Mouse (Mus musculus) kidney, adult 2 months (tissue): ENCODE results near the gene Klhl3. TPM values are rescaled to one million over a fixed set of nuclear protein-coding genes. Genes with fewer than 3 reads are reported as not detected.

Experiments used
- DNase-seq: peaks from one replicate; pipeline ENCODE4 v3.0.0; 2021
- H3K27ac ChIP-seq: fragments of 200-500 bp; 2 replicates; pipeline ENCODE4 v1.5.1; 2012; ENCODE audit warnings: low read depth, low read length, control low read depth, inconsistent platforms; ENCODE audit not compliant: insufficient read depth
- H3K27me3 ChIP-seq: fragments of 200-500 bp; replicated peaks from 2 replicates; pipeline ENCODE4 v1.6.1; 2012; ENCODE audit warnings: mild to moderate bottlenecking, moderate library complexity, low read length, inconsistent platforms; ENCODE audit not compliant: control insufficient read depth, insufficient read depth
- H3K36me3 ChIP-seq: fragments of 200-500 bp; 2 replicates; pipeline ENCODE4 v1.6.1; 2012; ENCODE audit warnings: mild to moderate bottlenecking, moderate library complexity, low read length, inconsistent platforms; ENCODE audit not compliant: control insufficient read depth, insufficient read depth
- H3K4me1 ChIP-seq: fragments of 200-500 bp; 2 replicates; pipeline ENCODE4 v1.6.1; 2011; ENCODE audit warnings: low read length; ENCODE audit not compliant: control insufficient read depth, insufficient read depth
- H3K4me3 ChIP-seq: fragments of 200-500 bp; 2 replicates; pipeline ENCODE4 v1.5.1; 2011; ENCODE audit warnings: mild to moderate bottlenecking, low read depth, low read length, control low read depth; ENCODE audit not compliant: insufficient read depth
- CTCF ChIP-seq: fragments of 200-500 bp; conservative IDR thresholded peaks from 2 replicates; pipeline ENCODE4 v1.5.1; 2011; ENCODE audit warnings: low read depth, mild to moderate bottlenecking, control low read depth, low read length, moderate library complexity, mixed read lengths; ENCODE audit not compliant: insufficient read depth, insufficient read length
- POLR2A ChIP-seq: fragments of 200-500 bp; IDR thresholded peaks from one replicate; pipeline ENCODE4 v1.6.1; 2011; ENCODE audit warnings: low read depth, low read length, control low read depth
- WGBS: fragments of 180-500 bp; shearing (Covaris S2); methylation state at CpG from one replicate; pipeline ENCODE4 v1.1.7; 2018; 5-methylcytosine and 5-hydroxymethylcytosine counted together
- polyA plus RNA-seq: library from polyadenylated mRNA; depleted of rRNA; stranded (reverse); fragments of >200 nt; gene quantifications from 2 replicates; pipeline ENCODE4 v1.2.3, GENCODE M21; 2012

The Klhl3 gene
- polyA plus RNA-seq, 1 experiment = 26.3 TPM

GRCm38 (mm10) chr13:58074881-58075280 is 38.5 kb downstream of the Klhl3 start:
- Histone ChIP-seq H3K4me3 (no peak overlapping the region), H3K27ac (no peak overlapping the region), H3K36me3 (no peaks in the 10 kb centered on the region), H3K27me3 (no peaks in the 10 kb centered on the region), H3K4me1 (peaks cover 9% of the 10 kb centered on the region)
- no peak for TF ChIP-seq CTCF
- no peak for TF ChIP-seq POLR2A
- WGBS = 89% methylated on average over 9 of the region's 9 CpGs
- no peak for DNase-seq

- no peak overlapping the region for H3K4me3 ChIP-seq
- H3K27me3 ChIP-seq = no peaks in the 10 kb centered on the region
- no peak overlapping the region for H3K27ac ChIP-seq
- no peak for DNase-seq
- TF ChIP-seq CTCF (no peak), POLR2A (no peak)
- WGBS = 91% methylated on average over 6 of the region's 6 CpGs
- H3K36me3 ChIP-seq = no peaks in the 10 kb centered on the region
- peaks cover 9% of the 10 kb centered on the region for H3K4me1 ChIP-seq
Observed at GRCm38 (mm10) chr13:58074466-58074865, 38.9 kb downstream of the Klhl3 start.

DNA sequence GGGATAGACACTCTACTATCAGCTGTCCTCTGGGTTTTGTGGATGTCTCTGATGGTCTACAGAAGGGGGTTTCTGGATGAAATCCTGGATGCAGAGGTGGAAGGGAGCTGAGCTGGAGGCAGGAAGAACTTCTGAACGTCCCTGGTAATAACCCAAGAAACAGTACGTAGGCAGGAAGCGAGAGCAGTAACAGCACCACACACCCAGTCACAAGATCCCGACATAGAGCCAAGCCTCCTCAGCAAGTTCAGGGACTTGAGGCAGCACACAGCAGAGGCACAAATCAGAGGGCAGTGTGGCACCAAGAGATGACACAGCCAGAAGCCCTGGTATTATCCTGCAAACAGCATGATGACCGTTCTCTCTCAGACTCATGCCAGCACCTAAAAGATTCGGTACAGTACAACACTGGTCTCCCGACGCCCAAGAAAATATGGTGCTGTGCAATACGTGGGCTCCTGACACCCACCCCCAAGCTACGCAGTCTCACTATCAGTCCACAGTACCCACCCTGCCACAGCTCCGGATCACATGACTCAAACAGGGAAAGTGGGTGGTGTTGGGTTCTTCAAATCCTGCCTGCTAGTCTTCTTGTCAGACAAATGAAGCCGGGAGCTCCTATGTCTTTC is 40.0 kb downstream of the Klhl3 start:
- WGBS = 76% methylated on average over 12 of the region's 12 CpGs
- Histone ChIP-seq H3K27ac (no peak overlapping the region), H3K27me3 (no peaks in the 10 kb centered on the region), H3K36me3 (no peaks in the 10 kb centered on the region), H3K4me1 (peaks cover 16% of the 10 kb centered on the region), H3K4me3 (no peak overlapping the region)
- DNase-seq = no peak
- TF ChIP-seq CTCF (no peak), POLR2A (no peak)

- TF ChIP-seq CTCF (no peak), POLR2A (no peak)
- no peak for DNase-seq
- WGBS = 89% methylated on average over 21 of the region's 21 CpGs
- Histone ChIP-seq H3K36me3 (no peaks in the 10 kb centered on the region), H3K27me3 (no peaks in the 10 kb centered on the region), H3K4me1 (peaks cover 25% of the 10 kb centered on the region), H3K27ac (peak overlapping the region; percentile 73), H3K4me3 (no peak overlapping the region)
Observed at GRCm38 (mm10) chr13:58071209-58071608, 42.2 kb downstream of the Klhl3 start.

DNA sequence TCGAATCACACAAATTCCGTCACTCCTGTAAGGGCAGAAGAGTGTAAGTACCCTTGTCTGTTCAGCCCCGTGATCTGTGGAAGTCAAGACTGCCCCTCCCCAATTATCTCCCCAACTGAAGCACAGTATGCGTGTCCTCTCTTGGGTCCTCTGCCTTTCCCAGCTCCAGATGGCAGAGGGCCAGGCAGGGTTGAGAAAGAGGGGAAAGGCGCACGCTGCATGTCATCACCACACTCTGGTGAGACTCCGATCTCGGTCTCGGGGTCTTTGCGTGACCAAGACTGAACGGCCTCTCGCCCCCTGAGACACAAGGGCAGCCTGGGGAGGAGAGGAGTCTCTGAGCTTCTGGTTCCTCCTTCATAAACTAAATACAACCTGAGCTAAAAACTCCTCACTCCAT is 42.9 kb downstream of the Klhl3 start:
- Histone ChIP-seq H3K4me3 (no peak overlapping the region), H3K36me3 (no peaks in the 10 kb centered on the region), H3K27me3 (no peaks in the 10 kb centered on the region), H3K27ac (no peak overlapping the region), H3K4me1 (peaks cover 29% of the 10 kb centered on the region)
- TF ChIP-seq POLR2A (no peak), CTCF (no peak)
- no peak for DNase-seq
- 93% methylated on average over 12 of the region's 12 CpGs for WGBS

DNA sequence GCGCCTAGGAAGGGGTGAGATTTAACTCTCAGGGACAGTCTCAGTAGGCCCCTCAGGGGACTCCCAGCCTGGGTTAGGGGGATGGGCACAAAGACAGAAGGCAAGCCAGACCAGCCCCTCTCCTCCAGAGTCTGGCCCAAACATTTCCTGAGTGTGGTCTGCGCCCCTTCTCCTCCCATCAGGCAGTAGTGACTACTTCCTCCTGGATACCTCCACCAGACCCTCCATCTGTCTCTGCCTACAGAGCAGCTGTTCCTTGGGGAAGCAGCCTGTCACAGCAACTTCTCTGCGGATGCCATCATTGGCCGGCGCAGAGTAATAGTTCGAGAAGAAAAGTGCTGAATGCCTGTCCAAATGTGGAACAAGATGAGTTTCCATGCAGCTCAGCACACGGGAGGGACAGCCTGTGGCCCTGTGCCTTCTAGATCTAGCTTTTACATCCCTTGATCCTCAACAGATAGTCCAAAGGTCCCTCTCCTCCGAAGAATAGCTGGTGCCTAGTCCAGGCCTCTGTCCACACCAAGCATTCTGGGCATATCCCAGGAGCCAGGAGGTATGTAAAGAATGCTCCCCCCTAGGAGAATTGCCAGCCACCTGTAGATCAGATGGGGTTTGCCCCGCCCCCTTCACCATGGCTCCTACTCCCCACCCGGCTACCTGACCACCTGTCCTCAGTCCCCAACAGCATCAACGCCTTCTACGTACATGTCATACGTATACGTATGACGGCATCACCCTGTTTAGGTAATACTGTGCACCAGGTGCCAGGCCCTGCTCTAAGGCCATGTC is 44.8 kb downstream of the Klhl3 start:
- Histone ChIP-seq H3K4me1 (peaks cover 28% of the 10 kb centered on the region), H3K27ac (peak overlapping the region; percentile 21; the same call in 1 of the 2 replicates), H3K4me3 (no peak overlapping the region), H3K36me3 (no peaks in the 10 kb centered on the region), H3K27me3 (no peaks in the 10 kb centered on the region)
- TF ChIP-seq POLR2A (no peak), CTCF (no peak)
- 85% methylated on average over 15 of the region's 15 CpGs for WGBS
- no peak for DNase-seq

GRCm38 (mm10) chr13:58067540-58068103 is 45.8 kb downstream of the Klhl3 start:
- Histone ChIP-seq H3K4me1 (peaks cover 24% of the 10 kb centered on the region), H3K27ac (peak overlapping the region; percentile 90), H3K27me3 (no peaks in the 10 kb centered on the region), H3K36me3 (no peaks in the 10 kb centered on the region), H3K4me3 (peak overlapping the region; percentile 1; the same call in 1 of the 2 replicates)
- DNase-seq = peak; percentile 95
- 11% methylated on average over 17 of the region's 17 CpGs for WGBS
- TF ChIP-seq CTCF (peak; percentile 40; the same call in 1 of the 2 replicates), POLR2A (no peak)
